Mouse (Mus musculus) R1 (cell line): ENCODE measurements around the gene Insl3.

Source experiments
- DNase-seq: peaks from one replicate; pipeline ENCODE4 v3.0.0-alpha.2; 2018; ENCODE audit warnings: low read depth, low spot score

The Insl3 gene

GRCm38 (mm10) chr8:71689028-71689427 is at the start of gene Insl3:
TSS of gene Insl3 (plus strand) at chr8:71689214.
- no peak for DNase-seq

- DNase-seq = no peak
These were observed 49.7 kb upstream of the Insl3 start for GRCm38 (mm10) chr8:71639318-71639717.

GRCm38 (mm10) chr8:71645510-71645909 is 43.5 kb upstream of the Insl3 start:
- DNase-seq = no peak

- peak; percentile 82 for DNase-seq
These were observed 34.4 kb upstream of the Insl3 start for GRCm38 (mm10) chr8:71654600-71654999.

GRCm38 (mm10) chr8:71657816-71658215 is 31.2 kb upstream of the Insl3 start:
- DNase-seq = peak; percentile 41

- DNase-seq = no peak
These were observed 30.4 kb upstream of the Insl3 start for GRCm38 (mm10) chr8:71658515-71659049.

GRCm38 (mm10) chr8:71659751-71660150 is 29.3 kb upstream of the Insl3 start:
- DNase-seq = no peak

- peak; percentile 87 for DNase-seq
These were observed 28.5 kb upstream of the Insl3 start for GRCm38 (mm10) chr8:71660325-71661120.

- peak; percentile 97 for DNase-seq
These were observed 23.5 kb upstream of the Insl3 start for GRCm38 (mm10) chr8:71665331-71666130.

- no peak for DNase-seq
These were observed 22.2 kb upstream of the Insl3 start for GRCm38 (mm10) chr8:71666855-71667254.

GRCm38 (mm10) chr8:71667256-71667655 is 21.8 kb upstream of the Insl3 start:
- DNase-seq = no peak

GRCm38 (mm10) chr8:71668220-71668975 is 20.6 kb upstream of the Insl3 start:
- peak; percentile 38 for DNase-seq

- no peak for DNase-seq
These were observed 18.8 kb upstream of the Insl3 start for GRCm38 (mm10) chr8:71670198-71670597.

GRCm38 (mm10) chr8:71670621-71671548 is 18.1 kb upstream of the Insl3 start:
- peak; percentile 94 for DNase-seq

GRCm38 (mm10) chr8:71671549-71671965 is 17.5 kb upstream of the Insl3 start, which contains the start of gene Unc13a:
TSS of gene Unc13a (minus strand) at chr8:71671757.
- DNase-seq = peak; percentile 89

- DNase-seq = no peak
These were observed 16.8 kb upstream of the Insl3 start for GRCm38 (mm10) chr8:71672168-71672735.

GRCm38 (mm10) chr8:71674071-71674470 is 14.9 kb upstream of the Insl3 start:
- DNase-seq = peak; percentile 81

- DNase-seq = no peak
These were observed 13.5 kb upstream of the Insl3 start for GRCm38 (mm10) chr8:71675456-71676019.

GRCm38 (mm10) chr8:71676020-71676741 is 12.8 kb upstream of the Insl3 start, which contains the start of gene Jak3:
TSS of gene Jak3 (plus strand) at chr8:71676296.
- peak; percentile 78 for DNase-seq
